Mouse (Mus musculus): ENCODE measurements around the gene Acbd5.

DNA sequence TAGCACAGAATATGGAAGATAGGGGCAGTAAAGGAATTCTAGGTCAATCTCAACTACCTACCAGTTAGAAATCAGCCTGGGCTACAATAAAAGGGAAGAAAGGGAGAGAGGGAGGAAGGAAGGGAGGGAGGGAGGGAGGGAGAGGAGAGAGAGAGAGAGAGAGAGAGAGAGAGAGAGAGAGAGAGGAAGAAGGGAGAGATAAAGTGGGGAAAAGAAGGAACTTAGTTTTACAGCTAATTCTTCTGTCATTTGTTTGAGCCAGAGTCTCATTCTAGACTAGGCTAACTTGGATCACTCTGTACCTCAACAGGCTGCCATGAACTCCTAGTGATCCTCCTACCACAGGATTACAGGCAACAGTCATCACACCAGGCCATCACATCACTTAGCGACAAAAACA is 32.5 kb upstream of the Acbd5 start:
- no peak for TF ChIP-seq CTCF (IDR thresholded peaks at IDR 0.05; ENCODE audit: borderline replicate concordance, insufficient read depth, low read depth, low read length)
- no peak for TF ChIP-seq POLR2A (IDR thresholded peaks at IDR 0.05; ENCODE audit: borderline replicate concordance, insufficient read depth, low read length)
